Mouse (Mus musculus): ENCODE measurements at regions not wholly inside any gene's neighbourhood (a gene's known extent, or its start where the extent isn't known, plus 50 kb on each side); places are given as distances from the start of the nearest gene placed in this dataset.

- TF ChIP-seq EP300 (IDR thresholded peaks at IDR 0.05; ENCODE audit: insufficient read depth, low read depth, low read length) = no peak
- no peak for TF ChIP-seq CTCF (IDR thresholded peaks at IDR 0.05; ENCODE audit: low read depth, low read length)
Measured at GRCm38 (mm10) chr1:92329491-92329890, 134.0 kb upstream of the Hdac4 start.
